Comparison of ENCODE assay signal across 7 mouse cellular contexts in the genomic region with DNA sequence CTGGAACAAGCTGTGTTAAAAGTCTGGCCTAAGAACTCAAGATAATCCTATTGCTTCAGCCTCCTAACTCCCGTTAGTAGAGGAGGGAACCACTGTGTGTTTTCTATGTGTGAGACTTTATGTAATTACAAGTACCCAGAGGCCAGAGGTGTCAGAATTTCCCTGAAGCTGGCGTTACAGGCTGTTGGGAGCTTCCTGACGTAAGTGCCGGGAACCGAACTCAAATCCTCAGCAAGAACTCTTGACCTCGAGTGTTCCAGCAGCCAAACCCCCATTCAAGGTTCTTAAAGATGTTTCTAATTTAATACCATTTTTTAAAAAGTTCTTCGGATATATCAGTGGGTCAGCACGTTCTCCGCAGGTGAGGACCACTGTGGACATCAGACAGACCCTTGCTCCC. TPM values are rescaled to one million over a fixed set of nuclear protein-coding genes. Genes with fewer than 3 reads are reported as not detected.
DNase-seq lines count a peak whose midpoint lies in the region; ATAC-seq and TF ChIP-seq lines count a peak whose summit lies in the region.

No protein-coding gene starts in this region.

- H3K9me3 ChIP-seq in lung, embryonic 15.5 days: no peaks in the 10 kb centered on the region
- H3K9me3 ChIP-seq in forebrain, embryonic 11.5 days (ENCODE audit: control insufficient read depth, low read length): no peaks in the 10 kb centered on the region
- H3K9me3 ChIP-seq in limb, embryonic 11.5 days (ENCODE audit: control insufficient read depth, low read length): no peaks in the 10 kb centered on the region; the same call in 1 of the 2 replicates

- peaks cover 36% of the 10 kb centered on the region for H3K4me1 ChIP-seq in lung, embryonic 15.5 days
- peaks cover 21% of the 10 kb centered on the region for H3K4me1 ChIP-seq in forebrain, embryonic 11.5 days (replicated peaks; ENCODE audit: control insufficient read depth, insufficient read depth, low read length)
- H3K4me1 ChIP-seq in limb, embryonic 11.5 days (ENCODE audit: control insufficient read depth, insufficient read depth, low read length): peaks cover 23% of the 10 kb centered on the region
- H3K4me1 ChIP-seq in small intestine, adult 2 months (ENCODE audit: control insufficient read depth, insufficient read depth, insufficient read length, low read length): peaks cover 3% of the 10 kb centered on the region

- TF ChIP-seq POLR2A in small intestine, adult 2 months (IDR thresholded peaks at IDR 0.05; ENCODE audit: low read depth, low read length): no peak

- peak overlapping the region; percentile 52; the same call in 1 of the 2 replicates for H3K27ac ChIP-seq in lung, embryonic 15.5 days
- H3K27ac ChIP-seq in forebrain, embryonic 11.5 days (ENCODE audit: low read depth, low read length): no peak overlapping the region
- no peak overlapping the region for H3K27ac ChIP-seq in limb, embryonic 11.5 days (replicated peaks; ENCODE audit: low read depth, low read length)
- H3K27ac ChIP-seq in small intestine, adult 2 months (ENCODE audit: insufficient read depth, low read depth, low read length): peak overlapping the region; percentile 55

- peak overlapping the region; percentile 82 for H3K4me3 ChIP-seq in lung, embryonic 15.5 days
- peak overlapping the region; percentile 86 for H3K4me3 ChIP-seq in forebrain, embryonic 11.5 days (ENCODE audit: low read depth, low read length)
- peak overlapping the region; percentile 62 for H3K4me3 ChIP-seq in limb, embryonic 11.5 days (ENCODE audit: low read depth, low read length)
- peak overlapping the region; percentile 34; the same call in 1 of the 2 replicates for H3K4me3 ChIP-seq in small intestine, adult 2 months (ENCODE audit: low read depth, low read length)

- H3K9ac ChIP-seq in lung, embryonic 15.5 days: no peak overlapping the region; the same call in 1 of the 2 replicates
- 0 out of 2 replicates have a peak overlapping the region, but pooled peaks have one; percentile 3 for H3K9ac ChIP-seq in forebrain, embryonic 11.5 days (ENCODE audit: low read length)
- no peak overlapping the region for H3K9ac ChIP-seq in limb, embryonic 11.5 days (ENCODE audit: low read length)

- H3K27me3 ChIP-seq in lung, embryonic 15.5 days: no peaks in the 10 kb centered on the region
- no peaks in the 10 kb centered on the region for H3K27me3 ChIP-seq in forebrain, embryonic 11.5 days (ENCODE audit: control insufficient read depth, insufficient read depth, low read length)
- 0 out of 2 replicates have a peak, but pooled peaks cover under 1% of the 10 kb centered on the region for H3K27me3 ChIP-seq in limb, embryonic 11.5 days (ENCODE audit: control insufficient read depth, insufficient read depth, low read length)
- no peaks in the 10 kb centered on the region for H3K27me3 ChIP-seq in small intestine, adult 2 months (ENCODE audit: control insufficient read depth, insufficient read depth, low read length)

- DNase-seq in lung, postnatal 4 days: no peak
- no peak for DNase-seq in forebrain, embryonic 11.5 days (ENCODE audit: low spot score)
- peak; percentile 44 for DNase-seq in limb, embryonic 11.5 days (ENCODE audit: low spot score)
- no peak for DNase-seq in thymus, postnatal 10 days (ENCODE audit: low spot score in 2 of 2)
- no peak for DNase-seq in layer of hippocampus, adult 11-12 months (ENCODE audit: low spot score)

- H3K4me2 ChIP-seq in lung, embryonic 15.5 days: peak overlapping the region; percentile 82
- H3K4me2 ChIP-seq in forebrain, embryonic 11.5 days (ENCODE audit: low read depth, low read length, severe bottlenecking): peak overlapping the region; percentile 88; the same call in 1 of the 2 replicates
- H3K4me2 ChIP-seq in limb, embryonic 11.5 days (ENCODE audit: low read depth, severe bottlenecking): peak overlapping the region; percentile 83

- H3K36me3 ChIP-seq in lung, embryonic 15.5 days: no peaks in the 10 kb centered on the region
- H3K36me3 ChIP-seq in forebrain, embryonic 11.5 days (ENCODE audit: control insufficient read depth, insufficient read depth, low read length): no peaks in the 10 kb centered on the region; the same call in 1 of the 2 replicates
- H3K36me3 ChIP-seq in limb, embryonic 11.5 days (ENCODE audit: control insufficient read depth, insufficient read depth, low read length): no peaks in the 10 kb centered on the region
- H3K36me3 ChIP-seq in small intestine, adult 2 months (ENCODE audit: control insufficient read depth, insufficient read depth, low read length): no peaks in the 10 kb centered on the region

- ATAC-seq in lung, embryonic 15.5 days (ENCODE audit: borderline replicate concordance, extremely low read depth, low FRiP score, low TSS enrichment): no peak
- ATAC-seq in forebrain, embryonic 11.5 days (replicated peaks; ENCODE audit: low FRiP score): no peak
- no peak for ATAC-seq in limb, embryonic 11.5 days (ENCODE audit: insufficient number of reproducible peaks, low FRiP score, low TSS enrichment, low read depth)

- WGBS in lung, embryonic 15.5 days: 11% methylated on average over 9 of the region's 9 CpGs
- 11% methylated on average over 9 of the region's 9 CpGs for WGBS in forebrain, embryonic 11.5 days
- 7% methylated on average over 9 of the region's 9 CpGs for WGBS in limb, embryonic 11.5 days
- 35% methylated on average over 9 of the region's 9 CpGs for WGBS in small intestine, adult 2 months

- TF ChIP-seq CTCF in small intestine, adult 2 months (IDR thresholded peaks at IDR 0.05; ENCODE audit: extremely low read depth, insufficient read length, insufficient replicate concordance, low read depth, low read length): no peak

RNA-seq across cellular contexts. Expression of gene Cdr2l, which starts 0.4 kb away (rescaled TPM):
- polyA plus RNA-seq in lung, embryonic 15.5 days (2015; fragmentation: Nextera tagmentation; extraction: Ambion mirVana): 13.7 and 15.3 TPM in 2 replicates
- polyA plus RNA-seq in forebrain, embryonic 11.5 days (2014; fragmentation: Nextera tagmentation; extraction: Ambion mirVana): 29.0 and 29.7 TPM in 2 replicates
- polyA plus RNA-seq in limb, embryonic 11.5 days (2014; fragmentation: Nextera tagmentation; extraction: Ambion mirVana): 14.6 and 15.1 TPM in 2 replicates
- 3.8 and 4.2 TPM in 2 replicates for polyA plus RNA-seq in small intestine, adult 2 months (2012; rRNA removed)

RNA-seq across cellular contexts. Expression of gene Hid1, which starts 13.7 kb away (rescaled TPM):
- 13.9 and 15.8 TPM in 2 replicates for polyA plus RNA-seq in lung, embryonic 15.5 days (2015; fragmentation: Nextera tagmentation; extraction: Ambion mirVana)
- 22.3 and 26.0 TPM in 2 replicates for polyA plus RNA-seq in forebrain, embryonic 11.5 days (2014; fragmentation: Nextera tagmentation; extraction: Ambion mirVana)
- 1.6 and 2.5 TPM in 2 replicates for polyA plus RNA-seq in limb, embryonic 11.5 days (2014; fragmentation: Nextera tagmentation; extraction: Ambion mirVana)
- 30.2 and 37.6 TPM in 2 replicates for polyA plus RNA-seq in small intestine, adult 2 months (2012; rRNA removed)

RNA-seq across cellular contexts. Expression of gene Mrpl58, which starts 22.3 kb away (rescaled TPM):
- polyA plus RNA-seq in lung, embryonic 15.5 days (2015; fragmentation: Nextera tagmentation; extraction: Ambion mirVana): 204 and 222 TPM in 2 replicates
- 253 and 265 TPM in 2 replicates for polyA plus RNA-seq in forebrain, embryonic 11.5 days (2014; fragmentation: Nextera tagmentation; extraction: Ambion mirVana)
- polyA plus RNA-seq in limb, embryonic 11.5 days (2014; fragmentation: Nextera tagmentation; extraction: Ambion mirVana): 187 and 197 TPM in 2 replicates
- 42.0 and 45.8 TPM in 2 replicates for polyA plus RNA-seq in small intestine, adult 2 months (2012; rRNA removed)

RNA-seq across cellular contexts. Expression of gene Atp5h, which starts 38.5 kb away (rescaled TPM):
- polyA plus RNA-seq in lung, embryonic 15.5 days (2015; fragmentation: Nextera tagmentation; extraction: Ambion mirVana): 787 and 840 TPM in 2 replicates
- 814 TPM in 2 replicates for polyA plus RNA-seq in forebrain, embryonic 11.5 days (2014; fragmentation: Nextera tagmentation; extraction: Ambion mirVana)
- polyA plus RNA-seq in limb, embryonic 11.5 days (2014; fragmentation: Nextera tagmentation; extraction: Ambion mirVana): 943 and 945 TPM in 2 replicates
- polyA plus RNA-seq in small intestine, adult 2 months (2012; rRNA removed): 50.8 and 61.5 TPM in 2 replicates

RNA-seq across cellular contexts. Expression of gene Kctd2, which starts 38.7 kb away (rescaled TPM):
- 16.3 and 17.8 TPM in 2 replicates for polyA plus RNA-seq in lung, embryonic 15.5 days (2015; fragmentation: Nextera tagmentation; extraction: Ambion mirVana)
- polyA plus RNA-seq in forebrain, embryonic 11.5 days (2014; fragmentation: Nextera tagmentation; extraction: Ambion mirVana): 24.5 and 27.1 TPM in 2 replicates
- polyA plus RNA-seq in limb, embryonic 11.5 days (2014; fragmentation: Nextera tagmentation; extraction: Ambion mirVana): 17.6 and 23.5 TPM in 2 replicates
- polyA plus RNA-seq in small intestine, adult 2 months (2012; rRNA removed): 13.4 and 27.3 TPM in 2 replicates

Comparison
In these comparisons a context has a peak if more than half of its experiments do, and no peak if none do; other contexts are left out.
1. H3K27ac ChIP-seq: peak in lung, embryonic 15.5 days (single experiment) and small intestine, adult 2 months (single experiment); none in forebrain, embryonic 11.5 days (single experiment) and limb, embryonic 11.5 days (single experiment).
2. H3K4me3 ChIP-seq: peak in every context shown above with its lines; median percentile 86 in forebrain, embryonic 11.5 days; 82 in lung, embryonic 15.5 days; 62 in limb, embryonic 11.5 days; 34 in small intestine, adult 2 months.
3. Peak in every context shown above with its lines, with median percentiles within 50 percentile points of each other: H3K4me2 ChIP-seq.